Mouse (Mus musculus) heart, postnatal 0 days (tissue): ENCODE measurements around the gene Trappc12.

Experiments
- CTCF ChIP-seq: IDR thresholded peaks from 2 replicates; pipeline ENCODE4 v1.5.1; 2016; ENCODE audit warnings: antibody characterized with exemption, control low read depth, low read depth
- EP300 ChIP-seq: IDR thresholded peaks from 2 replicates; pipeline ENCODE4 v1.6.1; 2016; ENCODE audit warnings: antibody characterized with exemption, low read depth

- TF ChIP-seq CTCF (no peak), EP300 (no peak)
Observed at GRCm38 (mm10) chr12:28732631-28733030, 17.6 kb downstream of the Trappc12 start.
